Mouse (Mus musculus) thymus, adult 2 months (tissue): ENCODE results near the gene Cyp46a1. TPM values are rescaled to one million over a fixed set of nuclear protein-coding genes. Genes with fewer than 3 reads are reported as not detected.

Experiments used
- DNase-seq: peaks from one replicate; pipeline ENCODE4 v3.0.0; 2021
- H3K27ac ChIP-seq: fragments of 200-500 bp; 2 replicates; pipeline ENCODE4 v1.5.1; 2012; ENCODE audit warnings: low read length, control low read depth; ENCODE audit not compliant: control insufficient read depth, insufficient read depth
- H3K27me3 ChIP-seq: fragments of 200-500 bp; 2 replicates; pipeline ENCODE4 v1.6.1; 2012; ENCODE audit warnings: mild to moderate bottlenecking, low read length, moderate library complexity, mixed read lengths; ENCODE audit not compliant: control insufficient read depth, insufficient read depth
- H3K36me3 ChIP-seq: fragments of 200-500 bp; 2 replicates; pipeline ENCODE4 v1.6.1; 2012; ENCODE audit warnings: mild to moderate bottlenecking, low read length, moderate library complexity; ENCODE audit not compliant: control insufficient read depth, insufficient read depth
- H3K4me1 ChIP-seq: fragments of 200-500 bp; replicated peaks from 2 replicates; pipeline ENCODE4 v1.6.1; 2012; ENCODE audit warnings: low read length; ENCODE audit not compliant: control insufficient read depth, insufficient read depth
- H3K4me3 ChIP-seq: fragments of 200-500 bp; 2 replicates; pipeline ENCODE4 v1.5.1; 2012; ENCODE audit warnings: mild to moderate bottlenecking, low read length, control low read depth, moderate library complexity; ENCODE audit not compliant: control insufficient read depth, insufficient read depth
- CTCF ChIP-seq: fragments of 200-500 bp; IDR thresholded peaks from 2 replicates; pipeline ENCODE4 v1.5.1; 2012; ENCODE audit warnings: mild to moderate bottlenecking, control low read depth, low read length, moderate library complexity, borderline replicate concordance; ENCODE audit not compliant: control insufficient read depth, poor library complexity, insufficient read depth; ENCODE audit errors: extremely low read depth
- POLR2A ChIP-seq: fragments of 200-500 bp; IDR thresholded peaks from 2 replicates; pipeline ENCODE4 v1.6.1; 2012; ENCODE audit warnings: mild to moderate bottlenecking, low read length, control low read depth, moderate library complexity; ENCODE audit not compliant: control insufficient read depth, poor library complexity, insufficient read depth; ENCODE audit errors: extremely low read depth
- whole genome bisulfite sequencing: fragments of 180-500 bp; shearing (Covaris S2); methylation state at CpG from one replicate; pipeline ENCODE4 v1.1.7; 2018; 5-methylcytosine and 5-hydroxymethylcytosine counted together
- polyA plus RNA-seq: library from polyadenylated mRNA; depleted of rRNA; stranded (reverse); fragments of >200 nt; gene quantifications from 2 replicates; pipeline ENCODE4 v1.2.3, GENCODE M21; 2012

Cyp46a1 gene
- polyA plus RNA-seq, 1 experiment, result 0.69 TPM

GRCm38 (mm10) chr12:108310041-108310440 is 24.1 kb upstream of the Cyp46a1 start:
- no peak for DNase-seq
- H3K27ac ChIP-seq, result no peak overlapping the region
- WGBS, result 90% methylated on average over 4 of the region's 4 CpGs
- H3K4me3 ChIP-seq, result no peak overlapping the region
- H3K4me1 ChIP-seq, result no peaks in the 10 kb centered on the region
- no peak for TF ChIP-seq CTCF
- no peak for TF ChIP-seq POLR2A
- H3K27me3 ChIP-seq, result peaks cover 11% of the 10 kb centered on the region
- no peaks in the 10 kb centered on the region for H3K36me3 ChIP-seq

GRCm38 (mm10) chr12:108310456-108311027 is 23.6 kb upstream of the Cyp46a1 start:
- Histone ChIP-seq H3K4me3 (no peak overlapping the region), H3K27me3 (peaks cover 10% of the 10 kb centered on the region), H3K36me3 (no peaks in the 10 kb centered on the region), H3K4me1 (no peaks in the 10 kb centered on the region), H3K27ac (no peak overlapping the region)
- 68% methylated on average over 7 of the region's 7 CpGs for WGBS
- TF ChIP-seq CTCF (no peak), POLR2A (no peak)
- no peak for DNase-seq

GRCm38 (mm10) chr12:108311741-108312290 is 22.4 kb upstream of the Cyp46a1 start:
- WGBS, result 96% methylated on average over 27 of the region's 27 CpGs
- no peaks in the 10 kb centered on the region; the same call in 1 of the 2 replicates for H3K27me3 ChIP-seq
- H3K36me3 ChIP-seq, result no peaks in the 10 kb centered on the region
- H3K27ac ChIP-seq, result no peak overlapping the region
- DNase-seq, result no peak
- H3K4me3 ChIP-seq, result no peak overlapping the region
- TF ChIP-seq CTCF (no peak), POLR2A (no peak)
- no peaks in the 10 kb centered on the region for H3K4me1 ChIP-seq

GRCm38 (mm10) chr12:108312432-108312851 is 21.7 kb upstream of the Cyp46a1 start:
- Histone ChIP-seq H3K27ac (no peak overlapping the region), H3K27me3 (no peaks in the 10 kb centered on the region; the same call in 1 of the 2 replicates)

GRCm38 (mm10) chr12:108313244-108313772 is 20.9 kb upstream of the Cyp46a1 start:
- H3K4me3 ChIP-seq, result no peak overlapping the region
- no peaks in the 10 kb centered on the region for H3K36me3 ChIP-seq
- TF ChIP-seq CTCF, result no peak
- TF ChIP-seq POLR2A, result no peak

More at GRCm38 (mm10) chr12:108312432-108312851, 21.7 kb upstream of the Cyp46a1 start:
- Histone ChIP-seq H3K4me3 (no peak overlapping the region), H3K36me3 (no peaks in the 10 kb centered on the region), H3K4me1 (no peaks in the 10 kb centered on the region)
- DNase-seq, result no peak
- 83% methylated on average over 6 of the region's 6 CpGs for WGBS
- no peak for TF ChIP-seq CTCF
- no peak for TF ChIP-seq POLR2A

GRCm38 (mm10) chr12:108315818-108316217 is 18.4 kb upstream of the Cyp46a1 start:
- H3K27me3 ChIP-seq, result peaks cover 9% of the 10 kb centered on the region; the same call in 1 of the 2 replicates
- H3K4me3 ChIP-seq, result no peak overlapping the region
- 51% methylated on average over 10 of the region's 10 CpGs for WGBS
- H3K27ac ChIP-seq, result no peak overlapping the region
- DNase-seq, result no peak
- H3K36me3 ChIP-seq, result no peaks in the 10 kb centered on the region
- H3K4me1 ChIP-seq, result no peaks in the 10 kb centered on the region
- TF ChIP-seq CTCF, result no peak
- no peak for TF ChIP-seq POLR2A

More at GRCm38 (mm10) chr12:108313244-108313772, 20.9 kb upstream of the Cyp46a1 start:
- no peaks in the 10 kb centered on the region for H3K4me1 ChIP-seq
- no peak overlapping the region for H3K27ac ChIP-seq
- no peak for DNase-seq
- 87% methylated on average over 1 of the region's 1 CpGs for WGBS
- H3K27me3 ChIP-seq, result peaks cover 6% of the 10 kb centered on the region; the same call in 1 of the 2 replicates

GRCm38 (mm10) chr12:108316655-108317054 is 17.5 kb upstream of the Cyp46a1 start:
- TF ChIP-seq POLR2A (no peak), CTCF (no peak)
- H3K36me3 ChIP-seq, result no peaks in the 10 kb centered on the region
- peaks cover 9% of the 10 kb centered on the region; the same call in 1 of the 2 replicates for H3K27me3 ChIP-seq
- 44% methylated on average over 6 of the region's 6 CpGs for WGBS
- H3K27ac ChIP-seq, result no peak overlapping the region
- no peak for DNase-seq
- no peaks in the 10 kb centered on the region for H3K4me1 ChIP-seq
- no peak overlapping the region for H3K4me3 ChIP-seq
